Mouse (Mus musculus): ENCODE data around the gene Cyp2w1. TPM values are rescaled to one million over a fixed set of nuclear protein-coding genes. Genes with fewer than 3 reads are reported as not detected.

The Cyp2w1 gene
- polyA plus RNA-seq, 1 experiment from 2014 or later: not detected

- H3K4me3 ChIP-seq (ENCODE audit: low read length): no peak overlapping the region
- H3K27me3 ChIP-seq (ENCODE audit: control insufficient read depth, insufficient read depth, low read length): no peaks in the 10 kb centered on the region
- H3K27ac ChIP-seq (ENCODE audit: low read length): no peak overlapping the region
- no peak overlapping the region for H3K9ac ChIP-seq (ENCODE audit: low read length)
- H3K9me3 ChIP-seq (replicated peaks; ENCODE audit: control insufficient read depth, low read length): no peaks in the 10 kb centered on the region
- H3K4me2 ChIP-seq (ENCODE audit: low read depth, low read length): no peak overlapping the region
- H3K36me3 ChIP-seq (ENCODE audit: control insufficient read depth, insufficient read depth): no peaks in the 10 kb centered on the region
- WGBS: 66% methylated on average over 14 of the region's 14 CpGs
- no peak for ATAC-seq (replicated peaks; ENCODE audit: extremely low read depth, insufficient read depth, low FRiP score)
- peaks cover 19% of the 10 kb centered on the region for H3K4me1 ChIP-seq (ENCODE audit: control insufficient read depth, insufficient read depth, low read length)
These were observed 47.6 kb downstream of the Cyp2w1 start for GRCm38 (mm10) chr5:139399991-139400390.

GRCm38 (mm10) chr5:139402106-139402505, 49.7 kb downstream of the Cyp2w1 start:
- peaks cover 23% of the 10 kb centered on the region for H3K4me1 ChIP-seq (ENCODE audit: control insufficient read depth, insufficient read depth, low read length)
- no peak for ATAC-seq (replicated peaks; ENCODE audit: extremely low read depth, insufficient read depth, low FRiP score)
- H3K36me3 ChIP-seq (ENCODE audit: control insufficient read depth, insufficient read depth): no peaks in the 10 kb centered on the region
- no peak overlapping the region for H3K9ac ChIP-seq (ENCODE audit: low read length)
- H3K27ac ChIP-seq (ENCODE audit: low read length): no peak overlapping the region
- no peaks in the 10 kb centered on the region for H3K9me3 ChIP-seq (replicated peaks; ENCODE audit: control insufficient read depth, low read length)
- H3K4me2 ChIP-seq (ENCODE audit: low read depth, low read length): no peak overlapping the region
- WGBS: 91% methylated on average over 2 of the region's 2 CpGs
- no peaks in the 10 kb centered on the region for H3K27me3 ChIP-seq (ENCODE audit: control insufficient read depth, insufficient read depth, low read length)
- H3K4me3 ChIP-seq (ENCODE audit: low read length): no peak overlapping the region

GRCm38 (mm10) chr5:139403692-139404260, 51.4 kb downstream of the Cyp2w1 start:
- Histone ChIP-seq H3K4me2 (ENCODE audit: low read depth, low read length) (no peak overlapping the region), H3K27me3 (ENCODE audit: control insufficient read depth, insufficient read depth, low read length) (no peaks in the 10 kb centered on the region), H3K9me3 (replicated peaks; ENCODE audit: control insufficient read depth, low read length) (no peaks in the 10 kb centered on the region), H3K9ac (ENCODE audit: low read length) (no peak overlapping the region), H3K27ac (ENCODE audit: low read length) (no peak overlapping the region), H3K4me3 (ENCODE audit: low read length) (no peak overlapping the region), H3K36me3 (ENCODE audit: control insufficient read depth, insufficient read depth) (no peaks in the 10 kb centered on the region), H3K4me1 (ENCODE audit: control insufficient read depth, insufficient read depth, low read length) (peaks cover 11% of the 10 kb centered on the region)
- no peak for ATAC-seq (replicated peaks; ENCODE audit: extremely low read depth, insufficient read depth, low FRiP score)
- WGBS: 83% methylated on average over 8 of the region's 8 CpGs

- Histone ChIP-seq H3K27ac (ENCODE audit: low read length) (no peak within 1 kb of the TSS), H3K9ac (ENCODE audit: low read length) (no peak within 1 kb of the TSS)
- no peak for ATAC-seq (replicated peaks; ENCODE audit: extremely low read depth, insufficient read depth, low FRiP score)
These were observed 52.5 kb downstream of the Cyp2w1 start, which contains the start of gene C130050O18Rik for GRCm38 (mm10) chr5:139404801-139405401. TSS of gene C130050O18Rik (plus strand) at chr5:139405280.

GRCm38 (mm10) chr5:139405478-139405877, 53.1 kb downstream of the Cyp2w1 start:
- no peak for ATAC-seq (replicated peaks; ENCODE audit: extremely low read depth, insufficient read depth, low FRiP score)
- Histone ChIP-seq H3K36me3 (ENCODE audit: control insufficient read depth, insufficient read depth) (no peaks in the 10 kb centered on the region), H3K27me3 (ENCODE audit: control insufficient read depth, insufficient read depth, low read length) (no peaks in the 10 kb centered on the region), H3K4me2 (ENCODE audit: low read depth, low read length) (no peak overlapping the region), H3K9ac (ENCODE audit: low read length) (no peak overlapping the region), H3K27ac (ENCODE audit: low read length) (no peak overlapping the region), H3K4me1 (ENCODE audit: control insufficient read depth, insufficient read depth, low read length) (peaks cover 15% of the 10 kb centered on the region), H3K9me3 (replicated peaks; ENCODE audit: control insufficient read depth, low read length) (no peaks in the 10 kb centered on the region), H3K4me3 (ENCODE audit: low read length) (no peak overlapping the region)
- WGBS: 67% methylated on average over 7 of the region's 7 CpGs

More at GRCm38 (mm10) chr5:139404801-139405401, 52.5 kb downstream of the Cyp2w1 start, which contains the start of gene C130050O18Rik:
- WGBS: 69% methylated on average over 6 of the region's 6 CpGs
- H3K36me3 ChIP-seq (ENCODE audit: control insufficient read depth, insufficient read depth): no peaks in the 10 kb centered on the region
- peaks cover 15% of the 10 kb centered on the region for H3K4me1 ChIP-seq (ENCODE audit: control insufficient read depth, insufficient read depth, low read length)
- H3K4me2 ChIP-seq (ENCODE audit: low read depth, low read length): no peak within 1 kb of the TSS
- no peaks in the 10 kb centered on the region for H3K9me3 ChIP-seq (replicated peaks; ENCODE audit: control insufficient read depth, low read length)
- no peak within 1 kb of the TSS for H3K4me3 ChIP-seq (ENCODE audit: low read length)
- H3K27me3 ChIP-seq (ENCODE audit: control insufficient read depth, insufficient read depth, low read length): no peaks in the 10 kb centered on the region

- no peak for ATAC-seq (replicated peaks; ENCODE audit: extremely low read depth, insufficient read depth, low FRiP score)
- Histone ChIP-seq H3K27ac (ENCODE audit: low read length) (no peak overlapping the region), H3K27me3 (ENCODE audit: control insufficient read depth, insufficient read depth, low read length) (no peaks in the 10 kb centered on the region), H3K4me3 (ENCODE audit: low read length) (no peak overlapping the region), H3K36me3 (ENCODE audit: control insufficient read depth, insufficient read depth) (no peaks in the 10 kb centered on the region), H3K9ac (ENCODE audit: low read length) (no peak overlapping the region), H3K4me2 (ENCODE audit: low read depth, low read length) (no peak overlapping the region), H3K9me3 (replicated peaks; ENCODE audit: control insufficient read depth, low read length) (no peaks in the 10 kb centered on the region), H3K4me1 (ENCODE audit: control insufficient read depth, insufficient read depth, low read length) (peaks cover 15% of the 10 kb centered on the region)
- WGBS: 52% methylated on average over 3 of the region's 3 CpGs
These were observed 53.5 kb downstream of the Cyp2w1 start for GRCm38 (mm10) chr5:139405953-139406352.

MicroRNAs within 50 kb of the gene (microRNA counts, 519-probe panel; counts per million panel counts)
- microRNA mmu-miR-339-3p (293 counts per million, percentile 1 among the panel's probes with 10 or more counts), microRNA mmu-miR-339-5p (not detected)

Small RNA genes lying within 50 kb of the gene (microRNA-seq; reads per million reads assigned to microRNA genes)
- gene Mir339: 485 reads per million, percentile 72 among the genes with 10 or more reads in this experiment

Other genes with a start within 250 kb of the Cyp2w1 start
- gene Prkar1b, start 202.6 kb upstream of the Cyp2w1 start, polyA plus RNA-seq (2015; fragmentation: Nextera tagmentation; extraction: Ambion mirVana): 8.4 and 9.5 TPM in 2 replicates
- gene Dnaaf5, start 202.4 kb upstream of the Cyp2w1 start, polyA plus RNA-seq (2015; fragmentation: Nextera tagmentation; extraction: Ambion mirVana): 4.9 and 6.6 TPM in 2 replicates
- 35.7 and 41.5 TPM in 2 replicates for gene Sun1, start 152.0 kb upstream of the Cyp2w1 start, polyA plus RNA-seq (2015; fragmentation: Nextera tagmentation; extraction: Ambion mirVana)
- gene Get4, start 100.3 kb upstream of the Cyp2w1 start, polyA plus RNA-seq (2015; fragmentation: Nextera tagmentation; extraction: Ambion mirVana): 141 and 145 TPM in 2 replicates
- gene Adap1, start 27.0 kb upstream of the Cyp2w1 start, polyA plus RNA-seq (2015; fragmentation: Nextera tagmentation; extraction: Ambion mirVana): 0.59 and 1.6 TPM in 2 replicates
- gene Cox19, start 1.2 kb upstream of the Cyp2w1 start, polyA plus RNA-seq (2015; fragmentation: Nextera tagmentation; extraction: Ambion mirVana): 75.7 and 75.8 TPM in 2 replicates
- gene Gpr146, start 25.1 kb downstream of the Cyp2w1 start, polyA plus RNA-seq (2015; fragmentation: Nextera tagmentation; extraction: Ambion mirVana): 17.1 and 17.2 TPM in 2 replicates
- 0.43 and 0.66 TPM in 2 replicates for gene C130050O18Rik, start 52.7 kb downstream of the Cyp2w1 start, polyA plus RNA-seq (2015; fragmentation: Nextera tagmentation; extraction: Ambion mirVana)
- 3.0 and 4.0 TPM in 2 replicates for gene Gper1, start 70.5 kb downstream of the Cyp2w1 start, polyA plus RNA-seq (2015; fragmentation: Nextera tagmentation; extraction: Ambion mirVana)
- 17.2 and 20.1 TPM in 2 replicates for gene 3110082I17Rik, start 107.9 kb downstream of the Cyp2w1 start, polyA plus RNA-seq (2015; fragmentation: Nextera tagmentation; extraction: Ambion mirVana)
- 8.1 and 10.0 TPM in 2 replicates for gene Zfand2a, start 131.9 kb downstream of the Cyp2w1 start, polyA plus RNA-seq (2015; fragmentation: Nextera tagmentation; extraction: Ambion mirVana)
- not detected in 2 replicates for gene Uncx, start 190.9 kb downstream of the Cyp2w1 start, polyA plus RNA-seq (2015; fragmentation: Nextera tagmentation; extraction: Ambion mirVana)